Mouse (Mus musculus): ENCODE measurements around the gene Gm7879.

The Gm7879 gene

DNA sequence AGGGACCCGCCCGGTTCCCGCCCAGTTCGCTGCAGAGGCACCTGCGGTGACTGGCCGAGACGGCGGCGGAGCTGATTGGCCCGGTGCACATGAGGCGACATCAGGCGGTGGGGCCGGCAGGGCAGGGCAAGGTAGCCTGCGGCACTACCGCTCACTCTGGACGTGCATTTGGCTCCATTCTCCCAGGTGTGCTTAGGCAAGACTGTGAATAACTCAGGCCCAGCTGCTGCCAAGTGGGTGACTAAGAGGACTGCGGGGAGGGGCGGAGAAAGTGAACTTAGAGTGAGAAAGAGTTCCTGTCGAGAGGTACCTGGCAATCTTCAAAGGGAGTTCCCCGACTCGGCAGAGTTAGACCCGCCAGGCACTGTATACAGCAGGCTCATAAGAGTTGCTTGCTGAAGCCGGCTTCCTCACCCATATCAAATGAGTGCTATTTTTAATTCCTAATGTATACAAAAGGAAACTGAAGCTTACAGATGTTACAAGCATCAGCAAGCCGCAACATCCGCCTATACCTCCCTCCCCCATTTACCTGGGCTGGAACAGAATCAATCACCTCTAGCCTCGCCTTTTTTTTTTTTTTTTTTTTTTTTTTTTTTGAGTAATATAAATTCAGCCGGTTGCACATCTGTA is 35.3 kb downstream of the Gm7879 start:
- peak in 1 of 2 experiments; percentile 23 for DNase-seq (ENCODE audit: low spot score in 2 of 2)

DNA sequence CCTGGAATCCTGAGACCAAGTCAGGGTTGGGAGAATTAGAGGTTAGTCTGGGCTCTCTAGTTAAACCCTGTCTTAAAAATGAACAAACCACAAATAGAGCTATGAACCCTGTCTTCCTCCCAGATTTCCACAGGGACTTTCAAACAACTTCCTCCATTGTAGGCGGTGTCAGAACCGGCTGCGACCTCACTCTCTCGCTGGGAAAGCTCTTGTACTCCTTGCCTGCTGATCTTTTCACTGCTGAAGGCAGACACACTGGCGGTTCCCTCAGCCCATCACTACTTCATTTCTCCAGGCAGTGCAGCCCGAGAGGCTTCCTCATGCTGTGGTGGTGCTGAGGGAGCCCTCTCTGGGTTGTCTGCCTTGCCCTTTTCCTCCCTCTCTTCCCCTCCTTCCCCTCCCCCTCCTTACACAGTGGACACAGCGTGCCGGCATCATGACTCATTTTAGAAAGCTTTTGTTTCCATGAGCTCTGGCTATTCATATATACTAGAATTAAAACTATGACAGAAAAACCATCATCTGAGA is 35.9 kb downstream of the Gm7879 start:
- no peak for DNase-seq (ENCODE audit: low spot score in 2 of 2)

DNA sequence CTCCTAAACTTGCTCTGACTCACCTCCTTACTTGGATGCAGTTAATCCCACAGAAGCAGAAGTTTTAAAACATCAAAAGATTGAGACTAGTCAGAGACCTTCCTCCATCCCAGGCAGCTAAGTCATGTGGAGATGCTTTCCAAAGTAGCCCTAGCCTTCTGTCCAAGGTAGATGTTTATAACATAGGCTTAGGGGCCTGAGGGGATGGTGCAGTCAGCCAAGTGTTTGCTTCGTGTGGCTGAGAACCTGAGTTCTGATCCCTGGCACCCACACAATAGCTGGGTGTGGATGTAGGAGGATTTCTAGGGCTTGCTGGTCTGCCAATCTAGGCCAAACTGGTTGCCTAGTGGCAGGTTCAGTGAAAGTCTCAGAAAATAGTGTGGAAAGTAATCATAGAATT is 40.3 kb downstream of the Gm7879 start:
- no peak for DNase-seq (ENCODE audit: low spot score in 2 of 2)

DNA sequence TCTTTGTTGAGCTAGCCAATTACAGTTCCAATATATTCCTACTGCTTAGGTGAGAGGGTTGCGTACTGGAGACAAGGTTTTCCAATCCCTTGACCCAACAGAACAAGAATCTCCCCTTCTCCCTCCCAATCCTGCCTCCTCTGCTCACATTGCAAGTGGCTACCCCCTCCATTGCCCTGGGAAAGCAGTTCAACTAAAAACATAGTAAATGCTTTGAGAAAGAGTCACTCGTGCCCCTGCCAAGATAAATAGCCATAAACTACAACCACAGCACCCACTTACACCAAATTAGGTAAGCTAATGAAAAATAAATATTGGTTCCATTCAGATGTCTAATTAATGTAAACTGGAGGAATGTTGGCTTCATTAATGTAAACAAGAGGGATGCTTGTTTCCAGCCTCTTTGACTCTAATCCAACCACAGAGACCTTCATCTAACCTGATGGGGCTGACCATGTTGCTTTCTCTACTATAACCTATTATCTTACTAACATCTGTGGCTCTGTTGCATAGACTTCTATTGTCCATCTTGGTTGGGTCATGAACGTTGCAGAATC is 47.0 kb downstream of the Gm7879 start:
- no peak for DNase-seq (ENCODE audit: low spot score in 2 of 2)

DNA sequence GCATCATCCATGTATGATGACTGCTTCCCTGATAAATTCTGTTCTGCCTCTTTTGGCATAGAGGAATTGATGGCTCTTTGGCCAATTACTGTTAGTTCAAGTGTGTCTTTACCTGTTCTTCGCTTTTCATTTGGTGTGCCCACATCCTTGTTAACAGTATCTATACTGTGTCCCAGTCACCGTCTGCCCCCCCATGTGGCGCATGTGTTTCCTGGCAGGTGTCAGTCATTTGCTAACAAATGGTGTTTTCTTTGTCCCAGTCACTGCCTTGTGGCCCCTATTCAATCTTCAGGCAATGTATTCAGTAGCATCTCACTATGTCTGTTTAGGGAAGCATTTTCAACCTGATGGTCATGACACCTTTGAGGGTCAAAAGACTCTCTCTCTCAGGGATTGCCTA is 48.1 kb downstream of the Gm7879 start:
- DNase-seq (ENCODE audit: low spot score in 2 of 2) = no peak

All from left cerebral cortex, adult 9 months (tissue).